Mouse (Mus musculus) limb, embryonic 14.5 days (tissue): ENCODE data around the gene Aspdh. TPM values are rescaled to one million over a fixed set of nuclear protein-coding genes. Genes with fewer than 3 reads are reported as not detected.

Experiments used
- ATAC-seq: fragments of 200-750 bp; cut with Nextera tagmentation; 2 replicates; pipeline ENCODE4 v1.8.0; 2017; ENCODE audit warnings: low read depth, moderate number of reproducible peaks, moderate TSS enrichment; ENCODE audit not compliant: low FRiP score
- DNase-seq: peaks from one replicate; pipeline ENCODE4 v3.0.0-alpha.2; 2015; ENCODE audit warnings: low spot score
- H3K27ac ChIP-seq: fragments of 300-500 bp; sonication (generic); replicated peaks from 2 replicates; pipeline ENCODE4 v1.5.1; 2014; ENCODE audit warnings: low read depth, mild to moderate bottlenecking, low read length, moderate library complexity, mixed read lengths
- H3K27me3 ChIP-seq: fragments of 300-500 bp; sonication (generic); 2 replicates; pipeline ENCODE4 v1.6.1; 2014; ENCODE audit warnings: low read length, mixed read lengths; ENCODE audit not compliant: control insufficient read depth, insufficient read depth
- H3K36me3 ChIP-seq: fragments of 300-500 bp; sonication (generic); 2 replicates; pipeline ENCODE4 v1.6.1; 2014; ENCODE audit warnings: mild to moderate bottlenecking, low read length, moderate library complexity, mixed read lengths; ENCODE audit not compliant: control insufficient read depth, insufficient read depth
- H3K4me1 ChIP-seq: fragments of 300-500 bp; sonication (generic); 2 replicates; pipeline ENCODE4 v1.6.1; 2014; ENCODE audit warnings: antibody characterized with exemption, low read length, mixed read lengths; ENCODE audit not compliant: control insufficient read depth, insufficient read depth
- H3K4me2 ChIP-seq: fragments of 300-500 bp; sonication (generic); replicated peaks from 2 replicates; pipeline ENCODE4 v1.6.1; 2014; ENCODE audit warnings: low read depth, mild to moderate bottlenecking, low read length, moderate library complexity; ENCODE audit not compliant: severe bottlenecking
- H3K4me3 ChIP-seq: fragments of 300-500 bp; sonication (generic); replicated peaks from 2 replicates; pipeline ENCODE4 v1.5.1; 2014; ENCODE audit warnings: low read length
- H3K9ac ChIP-seq: fragments of 300-500 bp; sonication (generic); 2 replicates; pipeline ENCODE4 v1.6.1; 2014; ENCODE audit warnings: mild to moderate bottlenecking, low read depth, low read length, moderate library complexity; ENCODE audit not compliant: severe bottlenecking
- H3K9me3 ChIP-seq: fragments of 300-500 bp; sonication (generic); 2 replicates; pipeline ENCODE4 v1.6.1; 2016; ENCODE audit warnings: low read length; ENCODE audit not compliant: control insufficient read depth
- POLR2A ChIP-seq: fragments of 200-500 bp; IDR thresholded peaks from 2 replicates; pipeline ENCODE4 v1.8.0; 2012; ENCODE audit warnings: inconsistent platforms, mild to moderate bottlenecking, moderate library complexity, borderline replicate concordance; ENCODE audit not compliant: insufficient read depth, insufficient read length; ENCODE audit errors: extremely low read depth
- WGBS: fragments of 180-500 bp; shearing (Covaris S2); extraction: QIAGEN DNeasy Blood & Tissue Kit; methylation state at CpG from one replicate; pipeline ENCODE4 v1.1.7; 2014; 5-methylcytosine and 5-hydroxymethylcytosine counted together
- polyA plus RNA-seq, 2 experiments: library from polyadenylated mRNA; depleted of rRNA in 1 of 2; stranded (reverse) in 1 of 2; unstranded in 1 of 2; fragments of >200 nt; fragmentation: Nextera tagmentation in 1 of 2; extraction: Ambion mirVana in 1 of 2; gene quantifications; 2 replicates each; pipeline versions ENCODE4 v1.2.1 to v1.2.3; 2012 to 2014

The Aspdh gene
- polyA plus RNA-seq, 2 experiments = 0.37 to 1.8 TPM

- Histone ChIP-seq H3K4me1 (peaks cover 8% of the 10 kb centered on the region), H3K9ac (no peak overlapping the region), H3K36me3 (no peaks in the 10 kb centered on the region), H3K4me3 (no peak overlapping the region), H3K27me3 (peaks cover 24% of the 10 kb centered on the region), H3K9me3 (no peaks in the 10 kb centered on the region), H3K4me2 (no peak overlapping the region), H3K27ac (no peak overlapping the region)
- DNase-seq (no peak), ATAC-seq (no peak)
- WGBS = 66% methylated on average over 6 of the region's 6 CpGs
- TF ChIP-seq POLR2A = no peak
Observed at GRCm38 (mm10) chr7:44432550-44432949, 32.6 kb upstream of the Aspdh start.

GRCm38 (mm10) chr7:44433371-44433770 is 31.8 kb upstream of the Aspdh start:
- Histone ChIP-seq H3K27me3 (peaks cover 24% of the 10 kb centered on the region), H3K4me2 (no peak overlapping the region), H3K27ac (no peak overlapping the region), H3K9ac (no peak overlapping the region), H3K9me3 (no peaks in the 10 kb centered on the region), H3K4me3 (no peak overlapping the region), H3K36me3 (no peaks in the 10 kb centered on the region), H3K4me1 (peaks cover 7% of the 10 kb centered on the region; the same call in 1 of the 2 replicates)
- ATAC-seq = no peak
- TF ChIP-seq POLR2A = no peak
- DNase-seq = peak; percentile 57
- WGBS = 3% methylated on average over 6 of the region's 7 CpGs

GRCm38 (mm10) chr7:44434089-44434488 is 31.1 kb upstream of the Aspdh start:
- Histone ChIP-seq H3K9me3 (no peaks in the 10 kb centered on the region), H3K27ac (no peak overlapping the region), H3K27me3 (peaks cover 23% of the 10 kb centered on the region), H3K4me2 (no peak overlapping the region), H3K9ac (no peak overlapping the region), H3K36me3 (no peaks in the 10 kb centered on the region), H3K4me1 (peaks cover 7% of the 10 kb centered on the region; the same call in 1 of the 2 replicates), H3K4me3 (no peak overlapping the region)
- no peak for ATAC-seq
- WGBS = 59% methylated on average over 9 of the region's 9 CpGs
- no peak for TF ChIP-seq POLR2A
- DNase-seq = no peak

GRCm38 (mm10) chr7:44435796-44436195 is 29.4 kb upstream of the Aspdh start:
- TF ChIP-seq POLR2A = no peak
- WGBS = 69% methylated on average over 5 of the region's 5 CpGs
- no peaks in the 10 kb centered on the region for H3K9me3 ChIP-seq
- no peaks in the 10 kb centered on the region for H3K36me3 ChIP-seq
- DNase-seq (no peak), ATAC-seq (no peak)
- no peak overlapping the region for H3K9ac ChIP-seq
- no peak overlapping the region for H3K4me3 ChIP-seq
- H3K4me1 ChIP-seq = no peaks in the 10 kb centered on the region
- H3K4me2 ChIP-seq = no peak overlapping the region
- H3K27me3 ChIP-seq = peaks cover 14% of the 10 kb centered on the region
- H3K27ac ChIP-seq = no peak overlapping the region

- DNase-seq (no peak), ATAC-seq (no peak)
- Histone ChIP-seq H3K9ac (no peak overlapping the region), H3K36me3 (no peaks in the 10 kb centered on the region), H3K4me1 (no peaks in the 10 kb centered on the region), H3K27me3 (peaks cover 15% of the 10 kb centered on the region), H3K9me3 (no peaks in the 10 kb centered on the region), H3K27ac (no peak overlapping the region), H3K4me3 (no peak overlapping the region), H3K4me2 (no peak overlapping the region)
- WGBS = 9% methylated on average over 1 of the region's 1 CpGs
- TF ChIP-seq POLR2A = no peak
Observed at GRCm38 (mm10) chr7:44436267-44436666, 28.9 kb upstream of the Aspdh start.

DNA sequence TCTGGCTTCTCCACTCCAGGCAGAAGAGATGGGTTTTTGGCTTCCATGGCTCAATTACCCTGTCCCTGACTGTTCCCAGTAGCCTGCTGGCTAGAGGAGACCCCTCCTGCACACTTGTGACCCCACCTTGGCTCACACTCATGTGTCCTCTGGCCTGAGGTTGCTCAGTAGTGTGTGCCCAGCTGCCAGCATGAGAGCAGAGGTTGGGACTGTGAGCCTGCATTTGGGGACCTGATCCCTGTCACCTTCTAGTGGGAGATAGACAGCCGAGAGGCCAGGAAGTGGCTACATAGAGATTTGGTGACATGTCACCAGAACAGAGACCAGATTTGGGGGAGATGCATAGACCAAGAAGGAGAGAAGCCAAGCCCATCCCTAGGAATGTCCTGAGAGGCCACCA is 28.0 kb upstream of the Aspdh start:
- peaks cover 20% of the 10 kb centered on the region for H3K27me3 ChIP-seq
- no peak overlapping the region for H3K9ac ChIP-seq
- no peak for DNase-seq
- H3K9me3 ChIP-seq = no peaks in the 10 kb centered on the region
- WGBS = 75% methylated on average over 1 of the region's 1 CpGs
- no peak overlapping the region for H3K4me3 ChIP-seq
- no peak for ATAC-seq
- H3K27ac ChIP-seq = no peak overlapping the region
- no peak overlapping the region for H3K4me2 ChIP-seq
- H3K4me1 ChIP-seq = peaks cover 4% of the 10 kb centered on the region; the same call in 1 of the 2 replicates
- no peak for TF ChIP-seq POLR2A
- H3K36me3 ChIP-seq = no peaks in the 10 kb centered on the region
